Mouse (Mus musculus) MEL (cell line): ENCODE measurements around the gene Kalrn. TPM values are rescaled to one million over a fixed set of nuclear protein-coding genes. Genes with fewer than 3 reads are reported as not detected.
"Not testable (repeated sequence)": the region's sequence is repeated elsewhere in the genome, so short reads cannot be mapped to it uniquely, and the experiment has no call there.

ENCODE experiments used
- DNase-seq: peaks from one replicate; pipeline ENCODE4 v3.0.0; 2011; ENCODE audit warnings: low read depth, low spot score
- H3K27ac ChIP-seq: 2 replicates; pipeline ENCODE4 v1.5.1; 2012; ENCODE audit warnings: low read depth, mild to moderate bottlenecking, control low read depth, low read length, moderate library complexity; ENCODE audit not compliant: control insufficient read depth
- H3K27me3 ChIP-seq, 2 experiments: fragments of 150-350 bp in 1 of 2; sonication (generic) in 1 of 2; 2 replicates each; pipeline ENCODE4 v1.6.1; 2012; ENCODE audit warnings: low read length in 2 of 2, mild to moderate bottlenecking in 2 of 2, improper control_type of control experiment in 1 of 2, moderate library complexity in 1 of 2; ENCODE audit not compliant: insufficient read depth in 2 of 2, control insufficient read depth in 1 of 2
- H3K36me3 ChIP-seq, 2 experiments: 2 replicates each; pipeline ENCODE4 v1.6.1; 2012 to 2014; ENCODE audit warnings: low read length in 2 of 2, improper control_type of control experiment in 1 of 2, inconsistent platforms in 1 of 2, mild to moderate bottlenecking in 1 of 2; ENCODE audit not compliant: insufficient read depth in 2 of 2, control insufficient read depth in 1 of 2
- H3K4me1 ChIP-seq, 2 experiments: fragments of 150-350 bp in 1 of 2; sonication (generic) in 1 of 2; 2 replicates each; pipeline ENCODE4 v1.6.1; 2012; ENCODE audit warnings: low read length in 2 of 2, improper control_type of control experiment in 1 of 2, mild to moderate bottlenecking in 1 of 2; ENCODE audit not compliant: insufficient read depth in 2 of 2, control insufficient read depth in 1 of 2
- H3K4me3 ChIP-seq, 2 experiments: fragments of 150-350 bp in 1 of 2; sonication (generic) in 1 of 2; 2 replicates each; pipeline ENCODE4 v1.5.1; 2012; ENCODE audit warnings: low read depth in 2 of 2, low read length in 2 of 2, mild to moderate bottlenecking in 2 of 2, moderate library complexity in 2 of 2, control low read depth in 1 of 2, improper control_type of control experiment in 1 of 2; ENCODE audit not compliant: control insufficient read depth in 1 of 2, insufficient read depth in 1 of 2
- H3K79me2 ChIP-seq: 2 replicates; pipeline ENCODE4 v1.6.1; 2012; ENCODE audit warnings: mild to moderate bottlenecking, low read length, moderate library complexity; ENCODE audit not compliant: control insufficient read depth, poor library complexity, insufficient read depth
- H3K9ac ChIP-seq: 2 replicates; pipeline ENCODE4 v1.6.1; 2012; ENCODE audit warnings: low read depth, mild to moderate bottlenecking, control low read depth, low read length, moderate library complexity; ENCODE audit not compliant: control insufficient read depth, poor library complexity, severe bottlenecking
- H3K9me3 ChIP-seq: fragments of 150-350 bp; sonication (generic); replicated peaks from 2 replicates; pipeline ENCODE4 v1.6.1; 2012; ENCODE audit warnings: mild to moderate bottlenecking, low read length, improper control_type of control experiment, moderate library complexity; ENCODE audit not compliant: insufficient read depth
- ETS1 ChIP-seq: IDR thresholded peaks from 2 replicates; pipeline ENCODE4 v1.6.1; 2012; ENCODE audit warnings: low read depth, mild to moderate bottlenecking, inconsistent platforms, low read length, improper control_type of control experiment, moderate library complexity
- GATA1 ChIP-seq: IDR thresholded peaks from 2 replicates; pipeline ENCODE4 v1.6.1; 2011; ENCODE audit warnings: low read depth, low read length, improper control_type of control experiment
- NELFE ChIP-seq: IDR thresholded peaks from 2 replicates; pipeline ENCODE4 v1.6.1; 2011; ENCODE audit warnings: low read depth, low read length, improper control_type of control experiment
- POLR2AphosphoS2 ChIP-seq: IDR thresholded peaks from 2 replicates; pipeline ENCODE4 v1.6.1; 2011; ENCODE audit warnings: low read length, improper control_type of control experiment
- POLR2AphosphoS5 ChIP-seq: IDR thresholded peaks from 2 replicates; pipeline ENCODE4 v1.6.1; 2012; ENCODE audit warnings: low read depth, borderline replicate concordance, mild to moderate bottlenecking, inconsistent platforms, low read length, moderate library complexity, mixed read lengths
- TCF12 ChIP-seq: IDR thresholded peaks from 2 replicates; pipeline ENCODE4 v1.6.1; 2014; ENCODE audit warnings: low read depth, mild to moderate bottlenecking, inconsistent platforms, low read length, improper control_type of control experiment, moderate library complexity
- ZC3H11A ChIP-seq: IDR thresholded peaks from 2 replicates; pipeline ENCODE4 v1.6.1; 2012; ENCODE audit warnings: low read depth, mild to moderate bottlenecking, inconsistent platforms, low read length, improper control_type of control experiment
- ZMIZ1 ChIP-seq: IDR thresholded peaks from 2 replicates; pipeline ENCODE4 v1.6.1; 2012; ENCODE audit warnings: low read depth, mild to moderate bottlenecking, inconsistent platforms, low read length, improper control_type of control experiment, moderate library complexity
- polyA plus RNA-seq, 2 experiments: library from polyadenylated mRNA; stranded (reverse) in 1 of 2; unstranded in 1 of 2; fragments of >175 nt in 1 of 2; fragments of >200 nt in 1 of 2; gene quantifications; 2 replicates each; pipeline versions ENCODE4 v1.2.1 to v1.2.4; 2012; ENCODE audit warnings: low replicate concordance in 2 of 2, low read depth in 1 of 2; ENCODE audit not compliant: insufficient read length in 2 of 2, insufficient read depth in 1 of 2, missing spikeins in 1 of 2
- total RNA-seq: library from RNA; depleted of rRNA; stranded (reverse); fragments of 300-350 nt; gene quantifications from 2 replicates; pipeline ENCODE4 v1.2.3, GENCODE M21; 2012

The Kalrn gene
- total and polyA plus RNA-seq, 3 experiments, result 10.4 to 11.8 TPM; not detected in 1

DNA sequence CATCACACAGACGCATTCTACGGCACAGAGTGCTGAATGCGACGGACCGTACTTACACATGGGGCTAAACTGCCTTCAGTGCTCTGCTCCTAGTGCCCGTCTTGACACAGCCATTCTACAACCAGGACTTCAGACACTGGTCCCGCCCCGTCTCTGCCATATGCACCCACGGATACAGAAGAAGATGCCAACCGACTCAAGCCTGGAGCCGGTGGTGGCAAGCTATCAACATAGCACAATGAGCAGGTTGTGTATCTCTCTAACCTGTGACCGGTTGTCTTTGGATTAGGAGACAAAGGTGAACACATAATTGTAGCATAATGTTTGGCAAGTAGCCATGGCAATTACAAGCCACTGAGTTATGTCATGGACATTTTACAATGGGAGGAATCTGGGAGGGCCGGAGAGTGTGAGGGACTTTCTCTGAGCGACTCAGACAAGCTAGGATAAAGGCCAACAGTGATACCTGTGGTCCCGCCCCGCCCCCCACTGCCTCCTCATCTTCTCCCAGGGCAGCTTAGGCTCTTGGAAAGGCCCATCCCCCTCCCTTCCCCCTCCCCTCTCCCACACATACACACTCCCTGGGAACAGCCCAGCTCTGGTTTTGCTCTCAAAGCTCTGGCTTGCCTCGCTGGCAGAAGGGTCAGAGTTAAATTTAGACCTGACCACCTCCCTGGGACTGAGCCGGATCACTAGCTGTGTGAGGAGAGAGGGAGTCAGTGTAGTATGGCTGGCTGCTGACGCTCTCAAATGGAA is 491.5 kb downstream of the Kalrn start:
- Histone ChIP-seq H3K27ac (no peak overlapping the region), H3K4me1 (peaks cover 14 to 16% of the 10 kb centered on the region in 2 experiments), H3K27me3 (no peaks in the 10 kb centered on the region), H3K9me3 (no peaks in the 10 kb centered on the region), H3K4me3 (no peak overlapping the region), H3K79me2 (no peaks in the 10 kb centered on the region), H3K36me3 (peaks cover 0 to 16% of the 10 kb centered on the region in 2 experiments; a peak in 2 of 4 replicates), H3K9ac (no peak overlapping the region)
- TF ChIP-seq TCF12 (no peak), GATA1 (no peak), POLR2AphosphoS2 (no peak), NELFE (no peak), ZC3H11A (no peak), ZMIZ1 (no peak)
- no peak for DNase-seq

GRCm38 (mm10) chr16:34081314-34081682 is 492.0 kb downstream of the Kalrn start:
- not testable (repeated sequence) for DNase-seq, H3K9ac ChIP-seq, H3K4me3 ChIP-seq, H3K79me2 ChIP-seq, H3K27ac ChIP-seq, H3K27me3 ChIP-seq, H3K9me3 ChIP-seq
- H3K4me1 ChIP-seq, result peaks cover 14 to 16% of the 10 kb centered on the region in 2 experiments
- peaks cover 0 to 16% of the 10 kb centered on the region in 2 experiments; a peak in 2 of 4 replicates for H3K36me3 ChIP-seq

- Histone ChIP-seq H3K79me2 (no peaks in the 10 kb centered on the region), H3K27ac (no peak overlapping the region), H3K4me3 (no peak overlapping the region), H3K36me3 (peaks cover 0 to 16% of the 10 kb centered on the region in 2 experiments; a peak in 2 of 4 replicates), H3K4me1 (peaks cover 14 to 16% of the 10 kb centered on the region in 2 experiments)
- no peak for DNase-seq
- no peak for TF ChIP-seq POLR2AphosphoS5
- TF ChIP-seq TCF12, result no peak
- TF ChIP-seq, all 39 proteins: peak for 0
- Histone ChIP-seq H3K27me3 (no peaks in the 10 kb centered on the region), H3K9ac (no peak overlapping the region), H3K9me3 (no peaks in the 10 kb centered on the region)
Measured at GRCm38 (mm10) chr16:34080818-34081217, 492.5 kb downstream of the Kalrn start.

GRCm38 (mm10) chr16:34079511-34079910 is 493.8 kb downstream of the Kalrn start:
- DNase-seq, result no peak
- no peak for TF ChIP-seq TCF12
- no peak for TF ChIP-seq ETS1
- peaks cover 14 to 16% of the 10 kb centered on the region in 2 experiments for H3K4me1 ChIP-seq
- H3K27ac ChIP-seq, result no peak overlapping the region
- no peaks in the 10 kb centered on the region for H3K27me3 ChIP-seq
- no peaks in the 10 kb centered on the region for H3K9me3 ChIP-seq
- H3K79me2 ChIP-seq, result no peaks in the 10 kb centered on the region
- H3K36me3 ChIP-seq, result peaks cover 0 to 16% of the 10 kb centered on the region in 2 experiments; a peak in 2 of 4 replicates
- H3K9ac ChIP-seq, result no peak overlapping the region
- no peak overlapping the region for H3K4me3 ChIP-seq
